Mouse (Mus musculus): ENCODE data around the gene Casc1.
"Not testable (repeated sequence)": the region's sequence is repeated elsewhere in the genome, so short reads cannot be mapped to it uniquely, and the experiment has no call there.

Gene Casc1

GRCm38 (mm10) chr6:145135804-145136203 lies 75.0 kb downstream of the Casc1 start:
- DNase-seq (ENCODE audit: low spot score): no peak

- no peak for DNase-seq (ENCODE audit: low spot score)
Observed at GRCm38 (mm10) chr6:145135295-145135694, 75.5 kb downstream of the Casc1 start.

GRCm38 (mm10) chr6:145132969-145133368 lies 77.8 kb downstream of the Casc1 start:
- not testable (repeated sequence) for DNase-seq (ENCODE audit: low spot score)

- DNase-seq (ENCODE audit: low spot score): no peak
Observed at GRCm38 (mm10) chr6:145131991-145132390, 78.8 kb downstream of the Casc1 start.

GRCm38 (mm10) chr6:145129563-145129962 lies 81.2 kb downstream of the Casc1 start:
- DNase-seq (ENCODE audit: low spot score): no peak

GRCm38 (mm10) chr6:145127652-145128051 lies 83.2 kb downstream of the Casc1 start:
- no peak for DNase-seq (ENCODE audit: low spot score)

GRCm38 (mm10) chr6:145125591-145126113 lies 85.2 kb downstream of the Casc1 start:
- DNase-seq (ENCODE audit: low spot score): no peak
